Mouse (Mus musculus) myocyte (in vitro differentiated cells): Measurements from ENCODE around the gene Ap1m2.

Source experiments
- E2F4 ChIP-seq: IDR thresholded peaks from one replicate; pipeline ENCODE4 v1.6.1; 2011; ENCODE audit warnings: mild to moderate bottlenecking, control low read depth, moderate library complexity; ENCODE audit not compliant: insufficient read depth
- MYOD1 ChIP-seq, 3 experiments: IDR thresholded peaks; one replicate each; pipeline ENCODE4 v1.6.1; 2011; ENCODE audit warnings: control low read depth in 2 of 3, low read depth in 2 of 3, mild to moderate bottlenecking in 2 of 3, moderate library complexity in 1 of 3; ENCODE audit not compliant: insufficient read length in 2 of 3, control insufficient read depth in 1 of 3
- MYOG ChIP-seq, 3 experiments: IDR thresholded peaks; one replicate each; pipeline ENCODE4 v1.6.1; 2011; ENCODE audit warnings: control low read depth in 2 of 3, low read depth in 2 of 3, mild to moderate bottlenecking in 2 of 3; ENCODE audit not compliant: insufficient read length in 2 of 3, control insufficient read depth in 1 of 3, insufficient read depth in 1 of 3
- POLR2A ChIP-seq: IDR thresholded peaks from one replicate; pipeline ENCODE4 v1.6.1; 2011; ENCODE audit warnings: low read depth, mild to moderate bottlenecking, control low read depth, moderate library complexity; ENCODE audit not compliant: insufficient read length
- TCF12 ChIP-seq: IDR thresholded peaks from one replicate; pipeline ENCODE4 v1.6.1; 2011; ENCODE audit warnings: mild to moderate bottlenecking, control low read depth; ENCODE audit not compliant: poor library complexity, insufficient read depth, severe bottlenecking
- USF1 ChIP-seq: IDR thresholded peaks from one replicate; pipeline ENCODE4 v1.6.1; 2011; ENCODE audit warnings: low read depth, mild to moderate bottlenecking, control low read depth, moderate library complexity

GRCm38 (mm10) chr9:21314367-21315140, 2.4 kb upstream of the Ap1m2 start:
- TF ChIP-seq POLR2A: no peak
- TF ChIP-seq TCF12: no peak
- no peak for TF ChIP-seq MYOG (IDR thresholded peaks at IDR 0.05; ENCODE audit: control insufficient read depth in 1 of 3, insufficient read depth in 1 of 3, insufficient read length in 2 of 3, low read depth in 2 of 3)
- TF ChIP-seq E2F4: no peak
- no peak for TF ChIP-seq USF1
- no peak for TF ChIP-seq MYOD1 (IDR thresholded peaks at IDR 0.05; ENCODE audit: control insufficient read depth in 1 of 3, insufficient read length in 2 of 3, low read depth in 2 of 3)
